Mouse (Mus musculus) heart, postnatal 36 days (tissue): ENCODE measurements at regions not wholly inside any gene's neighbourhood (a gene's known extent, or its start where the extent isn't known, plus 50 kb on each side); places are given as distances from the start of the nearest gene placed in this dataset.

Experiments
- DNase-seq, 2 experiments: peaks; one replicate each; pipeline ENCODE4 v3.0.0; 2021 to 2022
- intact Hi-C: fragments of 180-260 bp; cut with DNase I; formaldehyde crosslinking; loops from one replicate; pipeline ENCODE4 v1.15.1; 2025

DNA sequence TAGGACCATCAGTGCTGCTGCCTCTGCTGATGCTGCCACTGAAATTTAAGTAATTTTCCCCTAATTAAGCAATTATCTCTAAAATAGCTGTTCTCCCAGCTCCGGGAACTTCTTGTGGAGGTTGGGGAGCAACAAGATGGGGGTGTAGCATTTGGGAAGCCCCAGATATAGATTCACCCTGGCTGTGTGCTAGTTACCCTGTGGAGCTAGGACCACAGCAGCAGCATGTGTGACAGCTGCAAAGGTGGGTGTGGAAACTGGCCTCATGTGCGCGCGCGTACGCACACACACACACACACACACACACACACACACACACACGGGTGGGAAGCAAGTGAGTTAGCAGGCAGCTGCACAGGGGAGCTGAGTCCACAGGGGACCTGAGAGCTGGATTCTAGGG is 126.2 kb upstream of the Sdk2 start:
- intact Hi-C loops, result no loop called here
- DNase-seq, result no peak

DNA sequence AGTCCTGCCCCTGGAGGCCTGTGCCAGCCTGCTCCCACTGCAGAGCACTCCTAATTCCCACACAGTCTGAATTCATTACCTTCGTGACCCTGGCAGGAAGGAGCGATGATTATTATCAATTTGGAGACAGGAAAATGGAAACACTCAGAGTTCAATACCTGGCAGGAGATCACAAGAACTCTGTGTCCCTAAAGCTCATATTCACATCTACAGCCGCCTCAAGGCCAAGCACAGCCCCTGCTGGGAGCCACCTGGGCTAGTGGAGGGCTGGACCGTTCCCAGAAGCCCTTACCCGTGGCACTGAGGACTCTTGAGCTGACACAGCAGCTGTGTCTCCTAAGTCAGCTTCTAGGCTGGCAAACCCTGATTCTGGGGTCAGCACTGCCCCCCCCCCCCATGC is 124.8 kb upstream of the Sdk2 start:
- intact Hi-C loops, result no loop called here
- DNase-seq, result no peak

DNA sequence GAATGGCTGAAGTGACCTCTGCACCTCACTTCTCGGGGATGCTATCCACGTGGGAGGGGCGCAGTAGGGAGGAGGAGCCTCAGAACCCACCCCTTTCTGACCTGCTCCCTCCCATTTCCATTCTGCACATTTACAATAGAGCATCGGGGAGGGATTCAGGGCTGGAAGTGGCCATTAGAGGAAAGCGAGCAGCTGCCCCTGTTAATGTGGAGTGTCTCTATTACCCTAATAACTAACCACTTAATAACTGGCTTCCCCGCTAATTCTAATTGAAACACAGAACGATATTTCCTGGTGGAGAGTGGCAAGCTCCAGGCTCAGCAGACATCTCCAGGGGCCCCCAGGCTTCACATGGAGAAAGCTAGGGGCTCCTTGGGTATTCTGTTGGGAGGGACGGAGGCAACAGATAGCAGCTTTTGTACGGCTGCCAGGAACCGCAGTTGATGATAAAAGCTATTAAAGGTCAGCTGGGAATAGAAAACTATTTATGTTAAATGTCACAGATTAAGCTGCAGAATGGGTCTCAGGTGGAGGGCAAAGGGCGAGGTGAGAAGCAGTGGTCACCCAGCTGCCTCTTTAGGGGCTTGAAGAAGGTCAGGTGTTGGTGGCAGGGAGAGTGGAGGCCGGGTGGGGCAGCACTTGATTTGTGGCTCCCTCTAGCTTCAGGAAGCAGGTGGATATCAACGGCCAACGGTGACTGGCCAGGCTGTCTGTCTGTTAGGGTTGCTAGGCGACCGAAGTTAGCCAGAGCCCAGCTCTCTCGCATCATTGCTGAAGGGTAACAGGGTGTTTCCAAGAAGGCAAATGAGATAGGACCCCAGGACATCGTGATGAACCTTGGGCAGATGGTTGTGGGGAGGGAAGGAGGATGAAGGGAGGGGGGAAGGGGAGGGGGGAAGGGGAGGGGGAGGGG is 118.4 kb upstream of the Sdk2 start:
- peak in 1 of 2 experiments; percentile 50 for DNase-seq
- intact Hi-C loops, result no loop called here

DNA sequence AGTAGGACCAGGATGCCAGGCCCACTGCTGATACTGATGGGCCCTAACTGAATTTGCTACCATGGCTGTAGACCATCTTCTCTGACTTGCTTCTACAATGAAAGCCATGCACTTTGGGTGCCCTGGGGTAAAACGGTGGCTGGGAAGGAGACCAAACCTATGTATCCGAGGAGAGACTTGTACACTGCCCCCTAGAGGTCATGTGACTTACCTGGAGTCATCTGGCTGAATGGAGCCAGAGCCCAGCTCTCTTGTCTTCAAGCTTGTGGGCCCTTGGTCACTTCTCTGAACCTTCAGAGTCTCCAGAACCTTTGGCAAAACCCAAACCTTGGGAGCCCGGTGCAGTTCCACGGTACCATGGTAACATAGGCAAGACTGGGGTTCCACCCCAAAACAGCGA is 117.6 kb upstream of the Sdk2 start:
- intact Hi-C loops, result no loop called here
- no peak for DNase-seq

- intact Hi-C loops, result no loop called here
- DNase-seq, result no peak
These were observed 116.4 kb upstream of the Sdk2 start for GRCm38 (mm10) chr11:114183231-114183630.

DNA sequence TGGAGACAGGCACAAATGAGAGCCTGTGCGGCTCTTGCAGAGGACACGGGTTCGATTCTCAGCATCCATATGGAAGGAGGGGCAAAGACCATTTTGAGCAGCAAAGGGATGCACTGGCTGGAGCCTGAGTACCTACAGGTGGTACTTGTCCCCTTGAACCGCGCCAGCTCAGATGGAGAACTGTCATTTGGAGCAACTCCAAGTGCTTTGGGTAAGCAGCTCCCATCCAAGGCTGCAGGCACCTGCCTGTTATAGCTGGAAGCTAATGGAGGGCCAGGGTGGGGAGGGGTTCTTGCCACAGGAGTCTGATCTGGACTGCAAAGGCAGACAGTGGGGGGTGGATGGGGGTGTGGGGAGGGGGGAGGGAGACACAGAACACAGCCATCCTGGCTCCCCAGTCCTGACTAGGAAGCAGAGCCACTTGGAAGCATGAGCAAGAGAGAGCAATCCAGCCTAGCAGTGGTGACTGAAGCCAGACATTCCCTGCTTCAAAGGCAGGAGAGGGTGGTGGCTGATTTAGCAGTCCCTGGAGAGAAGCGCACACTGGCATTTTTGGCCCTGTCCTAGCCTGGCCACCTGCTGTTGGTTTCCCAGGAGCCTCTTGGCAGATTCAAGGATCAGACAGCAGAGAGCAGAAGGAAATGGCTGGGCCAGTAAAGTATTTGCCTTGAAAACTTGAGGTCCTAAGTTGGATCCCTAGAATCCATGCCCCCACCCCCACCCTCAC is 112.1 kb upstream of the Sdk2 start:
- DNase-seq, result no peak
- intact Hi-C loops, result no loop called here

DNA sequence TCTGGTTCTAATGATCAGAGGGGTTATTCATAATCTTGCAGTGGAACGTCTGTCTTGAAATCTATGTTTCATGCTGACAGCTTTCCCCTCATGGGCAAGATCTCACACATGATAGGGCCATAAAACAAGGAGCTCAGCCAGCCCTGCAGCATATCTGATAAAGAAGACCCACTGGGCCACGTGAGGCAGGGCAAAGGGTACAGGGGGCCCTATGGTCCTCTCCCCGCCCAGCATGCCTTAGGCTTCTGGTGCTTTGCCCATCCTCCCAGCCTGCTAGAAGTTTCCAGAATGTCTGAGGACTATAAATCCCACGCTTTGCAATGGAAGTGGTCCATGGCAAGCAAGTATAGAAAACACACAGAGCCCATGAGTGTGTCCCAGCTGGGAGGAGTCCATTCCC is 110.9 kb upstream of the Sdk2 start:
- no peak for DNase-seq
- intact Hi-C loops, result no loop called here

DNA sequence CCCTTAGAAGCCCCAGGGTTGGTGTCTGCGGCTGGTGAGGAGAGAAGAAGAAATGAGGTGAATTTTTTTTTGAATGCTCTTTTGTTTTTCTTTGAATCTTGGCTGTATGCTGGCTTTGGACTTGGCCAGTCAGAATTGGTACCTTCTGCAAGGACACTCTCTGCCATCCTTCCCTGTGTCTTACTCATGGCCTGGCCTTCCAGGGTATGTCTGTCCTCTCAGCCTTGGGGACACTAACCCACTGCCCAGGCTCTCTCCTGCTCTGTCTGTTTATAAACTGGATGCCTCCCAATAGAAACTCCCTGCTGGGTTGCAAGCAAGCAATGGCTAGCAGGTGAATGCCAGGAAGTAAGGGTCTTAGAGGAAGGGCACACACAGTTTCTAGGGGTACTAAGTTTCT is 110.4 kb upstream of the Sdk2 start:
- intact Hi-C loops, result no loop called here
- no peak for DNase-seq

- no peak for DNase-seq
- intact Hi-C loops, result no loop called here
These were observed 109.9 kb upstream of the Sdk2 start for GRCm38 (mm10) chr11:114176671-114177212.

- DNase-seq, result no peak
- intact Hi-C loops, result no loop called here
These were observed 108.7 kb upstream of the Sdk2 start for GRCm38 (mm10) chr11:114175437-114176131.

DNA sequence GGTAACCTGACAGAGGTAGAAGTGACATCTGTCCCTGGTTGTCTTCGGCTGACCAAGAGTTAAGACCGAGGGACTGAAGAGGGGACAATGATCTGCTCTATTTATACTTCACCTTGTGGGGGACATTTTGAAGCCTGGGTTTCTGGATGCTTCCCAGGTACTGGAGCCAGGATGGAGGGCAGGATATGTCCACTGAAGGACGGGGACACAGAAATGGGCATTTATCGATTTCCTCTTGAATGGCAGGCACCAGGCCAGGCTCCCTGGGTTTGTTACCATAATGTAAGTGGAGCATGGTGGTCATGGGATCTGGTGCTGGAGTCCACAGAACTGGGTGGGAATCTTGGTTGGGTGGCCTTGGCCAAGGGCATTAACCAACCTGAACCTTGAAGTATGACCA is 108.0 kb upstream of the Sdk2 start:
- intact Hi-C loops, result no loop called here
- no peak for DNase-seq

DNA sequence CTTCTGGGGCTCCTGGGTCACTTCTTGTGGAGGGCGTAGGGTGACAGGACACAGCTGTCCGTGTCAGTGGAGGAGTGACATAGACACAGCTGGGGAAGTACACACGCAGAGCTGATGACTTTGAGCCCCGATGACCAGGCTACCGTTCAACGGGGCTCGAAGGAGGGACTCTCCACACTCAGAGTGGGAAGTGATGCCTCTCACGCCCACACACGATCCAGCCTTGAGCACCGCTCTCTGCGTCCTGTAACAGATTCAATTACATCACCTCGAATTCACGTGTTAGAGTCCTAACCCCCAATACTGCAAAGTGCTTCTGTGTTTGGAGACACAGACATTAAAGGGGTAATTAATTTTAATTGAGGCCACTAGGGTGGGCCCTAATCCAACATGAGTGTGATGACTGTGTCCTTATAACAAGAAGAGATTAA is 101.4 kb upstream of the Sdk2 start:
- intact Hi-C loops, result loop anchor here (5.0 kb wide), 1 partner anchor 114 kb away; no protein-coding TSS in a partner anchor
- no peak for DNase-seq

GRCm38 (mm10) chr11:114165656-114166362 is 99.0 kb upstream of the Sdk2 start:
- intact Hi-C loops, result loop anchor here (5.0 kb wide), 1 partner anchor 116 kb away; no protein-coding TSS in a partner anchor
- DNase-seq, result no peak

DNA sequence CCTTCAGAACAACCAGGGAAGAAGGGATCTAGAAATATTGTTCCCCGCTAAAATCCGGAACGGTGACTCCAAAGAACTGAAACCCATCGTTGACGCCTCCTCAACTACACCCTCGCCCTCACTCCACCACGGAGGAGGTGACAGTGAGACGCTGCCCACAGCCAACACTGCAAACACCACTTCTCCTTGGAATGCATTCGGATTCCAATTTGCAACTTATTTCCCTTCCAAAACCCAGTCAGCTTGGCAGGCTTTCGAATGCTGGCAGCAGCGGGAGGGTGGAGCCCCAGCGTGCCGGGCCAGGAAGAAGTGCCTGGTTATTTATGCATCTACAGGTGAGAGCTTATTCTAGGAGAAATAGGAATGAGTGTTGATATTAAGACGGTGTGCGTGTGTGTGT is 85.9 kb upstream of the Sdk2 start:
- intact Hi-C loops, result no loop called here
- DNase-seq, result peak in 1 of 2 experiments; percentile 31

GRCm38 (mm10) chr11:114146334-114146733 is 79.5 kb upstream of the Sdk2 start:
- intact Hi-C loops, result no loop called here
- no peak for DNase-seq

- DNase-seq, result no peak
- intact Hi-C loops, result no loop called here
These were observed 62.4 kb upstream of the Sdk2 start for GRCm38 (mm10) chr11:114129270-114129669.

DNA sequence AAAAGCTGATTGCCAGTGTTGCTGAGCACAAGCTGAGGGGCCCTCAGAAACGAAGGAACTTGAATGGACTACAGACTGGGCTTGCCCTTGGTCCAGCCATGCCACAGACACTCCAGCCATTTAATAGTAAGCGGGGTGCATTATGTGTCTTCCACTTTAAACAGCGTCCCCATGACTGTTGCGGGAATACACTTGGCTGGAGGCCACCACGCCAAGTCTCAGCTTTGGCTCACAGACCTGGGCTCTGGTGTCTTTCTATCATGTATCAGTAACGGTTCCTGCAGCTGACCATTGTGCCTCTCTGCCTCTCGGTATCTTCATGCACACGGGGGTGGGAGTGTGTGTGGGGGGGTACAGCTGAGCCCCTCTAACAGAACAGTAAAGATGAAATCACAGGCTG is 62.0 kb upstream of the Sdk2 start:
- no peak for DNase-seq
- intact Hi-C loops, result no loop called here

DNA sequence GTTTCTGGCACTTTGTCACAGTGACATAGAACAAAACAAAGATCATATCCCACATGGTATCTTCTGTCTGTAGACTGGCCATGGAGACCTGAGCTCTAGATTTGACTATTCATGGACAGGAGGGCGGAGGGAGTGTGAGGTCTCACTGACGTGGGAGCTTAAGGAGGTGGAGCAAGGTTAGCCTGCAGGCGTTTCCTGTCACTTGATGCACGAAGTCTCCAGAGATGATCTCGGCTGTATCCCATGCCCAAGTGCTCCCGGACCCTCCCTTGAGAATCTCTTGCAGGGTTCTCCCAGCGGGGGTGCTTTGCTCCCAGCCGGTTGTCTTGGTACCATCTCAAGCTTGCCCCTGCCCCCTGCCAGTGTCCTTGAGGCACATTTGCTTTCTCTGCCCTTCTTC is 60.6 kb upstream of the Sdk2 start:
- intact Hi-C loops, result no loop called here
- DNase-seq, result no peak

- DNase-seq, result no peak
- intact Hi-C loops, result no loop called here
These were observed 55.3 kb upstream of the Sdk2 start for GRCm38 (mm10) chr11:114122175-114122574.

GRCm38 (mm10) chr11:114119135-114119534 is 52.3 kb upstream of the Sdk2 start:
- intact Hi-C loops, result no loop called here
- DNase-seq, result no peak
